In the genomic region with DNA sequence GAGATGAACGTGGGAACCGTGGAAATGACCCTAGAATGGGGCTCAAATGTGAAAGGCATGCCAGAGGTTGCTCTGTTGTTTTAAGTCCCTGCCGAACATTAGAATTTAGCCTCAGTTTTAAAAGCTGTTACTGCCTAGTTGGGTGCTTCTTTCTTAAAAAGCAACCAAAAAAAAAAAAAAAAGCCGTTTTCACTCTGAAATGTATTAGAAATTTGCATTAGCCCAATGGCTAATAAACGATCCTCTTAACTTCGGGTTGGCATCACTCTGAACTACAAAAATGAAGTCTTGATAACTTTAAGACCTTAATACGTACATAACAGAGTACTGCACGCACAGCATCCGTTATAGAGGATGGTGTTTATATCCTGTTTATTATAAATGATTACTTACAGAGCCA, we compare ENCODE assay signal across 9 mouse cellular contexts. TPM values are rescaled to one million over a fixed set of nuclear protein-coding genes. Genes with fewer than 3 reads are reported as not detected.
DNase-seq lines count a peak whose midpoint lies in the region; ATAC-seq and TF ChIP-seq lines count a peak whose summit lies in the region.
"Had no signal": no experiment of that assay in that cellular context is flagged by ENCODE, and none has a peak within 500 bp of the region (broad histone marks: within the 10 kb centered on the region; RNA-seq: fewer than 3 reads in every experiment).

No protein-coding gene starts in this region.

- TF ChIP-seq EP300 in heart, postnatal 0 days (IDR thresholded peaks at IDR 0.05; ENCODE audit: low read depth): no peak

- H3K27ac ChIP-seq in heart, postnatal 0 days (ENCODE audit: low read depth): peak overlapping the region; percentile 99
- H3K27ac ChIP-seq in hindbrain, embryonic 13.5 days: peak overlapping the region; percentile 99
- peak overlapping the region; percentile 99 for H3K27ac ChIP-seq in midbrain, embryonic 14.5 days (replicated peaks; ENCODE audit: low read depth, low read length)

- H3K4me2 ChIP-seq in heart, postnatal 0 days (ENCODE audit: low read depth, low read length): peak overlapping the region; percentile 82
- peak overlapping the region; percentile 69 for H3K4me2 ChIP-seq in hindbrain, embryonic 13.5 days
- peak overlapping the region; percentile 82 for H3K4me2 ChIP-seq in midbrain, embryonic 14.5 days (ENCODE audit: low read length)

- peaks cover 4% of the 10 kb centered on the region for H3K4me1 ChIP-seq in heart, postnatal 0 days (ENCODE audit: control insufficient read depth, insufficient read depth)
- peaks cover 21% of the 10 kb centered on the region for H3K4me1 ChIP-seq in G1E (ENCODE audit: insufficient read depth, low read depth, low read length)
- peaks cover 24% of the 10 kb centered on the region for H3K4me1 ChIP-seq in hindbrain, embryonic 13.5 days (replicated peaks)
- peaks cover 12% of the 10 kb centered on the region; the same call in 1 of the 2 replicates for H3K4me1 ChIP-seq in midbrain, embryonic 14.5 days (ENCODE audit: control insufficient read depth, insufficient read depth, low read length)

- H3K36me3 ChIP-seq in heart, postnatal 0 days (replicated peaks; ENCODE audit: control insufficient read depth, insufficient read depth, low read length): no peaks in the 10 kb centered on the region
- H3K36me3 ChIP-seq in G1E (replicated peaks): no peaks in the 10 kb centered on the region
- H3K36me3 ChIP-seq in hindbrain, embryonic 13.5 days: no peaks in the 10 kb centered on the region
- H3K36me3 ChIP-seq in midbrain, embryonic 14.5 days (ENCODE audit: control insufficient read depth, insufficient read depth, low read length): no peaks in the 10 kb centered on the region

- TF ChIP-seq CTCF in heart, postnatal 0 days (IDR thresholded peaks at IDR 0.05; ENCODE audit: low read depth): no peak
- no peak for TF ChIP-seq CTCF in G1E (IDR thresholded peaks at IDR 0.05; ENCODE audit: low read depth, low read length)

- peak overlapping the region; percentile 99 for H3K4me3 ChIP-seq in heart, postnatal 0 days (ENCODE audit: low read depth, low read length)
- peak overlapping the region; percentile 92 for H3K4me3 ChIP-seq in G1E (ENCODE audit: low read depth, low read length)
- peak overlapping the region; percentile 89 for H3K4me3 ChIP-seq in hindbrain, embryonic 13.5 days
- H3K4me3 ChIP-seq in midbrain, embryonic 14.5 days (replicated peaks; ENCODE audit: low read depth, low read length): peak overlapping the region; percentile 97

- no peaks in the 10 kb centered on the region for H3K9me3 ChIP-seq in heart, postnatal 0 days (replicated peaks; ENCODE audit: control insufficient read depth, low read length)
- peaks cover 4% of the 10 kb centered on the region; the same call in 1 of the 2 replicates for H3K9me3 ChIP-seq in G1E (replicated peaks)
- no peaks in the 10 kb centered on the region for H3K9me3 ChIP-seq in hindbrain, embryonic 13.5 days
- no peaks in the 10 kb centered on the region for H3K9me3 ChIP-seq in midbrain, embryonic 14.5 days (ENCODE audit: control insufficient read depth, low read length)

- 13% methylated on average over 9 of the region's 9 CpGs for WGBS in heart, postnatal 0 days
- WGBS in hindbrain, embryonic 13.5 days: 6% methylated on average over 9 of the region's 9 CpGs
- WGBS in midbrain, embryonic 14.5 days: 5% methylated on average over 9 of the region's 9 CpGs

- no peak for ATAC-seq in heart, postnatal 0 days (ENCODE audit: insufficient read depth, low read depth)
- no peak for ATAC-seq in G1E (ENCODE audit: extremely low read depth, insufficient number of reproducible peaks, low FRiP score, poor library complexity, severe bottlenecking)
- no peak for ATAC-seq in hindbrain, embryonic 13.5 days (ENCODE audit: low FRiP score)
- no peak for ATAC-seq in midbrain, embryonic 14.5 days (ENCODE audit: low FRiP score, low TSS enrichment)

- H3K27me3 ChIP-seq in heart, postnatal 0 days (ENCODE audit: control insufficient read depth, insufficient read depth, low read length): no peaks in the 10 kb centered on the region
- H3K27me3 ChIP-seq in G1E (ENCODE audit: insufficient read depth, low read length): no peaks in the 10 kb centered on the region
- no peaks in the 10 kb centered on the region for H3K27me3 ChIP-seq in hindbrain, embryonic 13.5 days
- H3K27me3 ChIP-seq in midbrain, embryonic 14.5 days (ENCODE audit: control insufficient read depth, insufficient read depth, low read length): no peaks in the 10 kb centered on the region

- intact Hi-C loops in left cerebral cortex, postnatal 4 days (cut with DNase I): no loop called here

- H3K9ac ChIP-seq in heart, postnatal 0 days (replicated peaks; ENCODE audit: low read depth, low read length): peak overlapping the region; percentile 96
- H3K9ac ChIP-seq in hindbrain, embryonic 13.5 days: peak overlapping the region; percentile 95
- peak overlapping the region; percentile 94 for H3K9ac ChIP-seq in midbrain, embryonic 14.5 days (replicated peaks; ENCODE audit: low read length)

- no peak for DNase-seq in heart, postnatal 0 days (ENCODE audit: low spot score)
- DNase-seq in heart, adult 9 months (ENCODE audit: low spot score in 2 of 2): no peak
- no peak for DNase-seq in G1E (ENCODE audit: low spot score)
- DNase-seq in midbrain, embryonic 14.5 days: no peak
- no peak for DNase-seq in left cerebral cortex, postnatal 4 days
- no peak for DNase-seq in cerebellum, adult 9-11 months
- no peak for DNase-seq in urinary bladder, adult 2 months (ENCODE audit: low spot score)

RNA-seq across cellular contexts. Expression of gene Elf2, which starts 1.7 kb away (rescaled TPM):
- 84.0 and 104 TPM in 2 replicates for total RNA-seq in heart, postnatal 0 days (2014; rRNA removed; ENCODE audit: low replicate concordance)
- 40.7 and 46.5 TPM in 2 replicates for polyA plus RNA-seq in heart, postnatal 0 days (2015; fragmentation: Nextera tagmentation; extraction: Ambion mirVana)
- total RNA-seq in G1E (2014; fragmentation: Nextera tagmentation) (67.8 and 73.6 TPM in 2 replicates), G1E (2017) (98.1 and 111 TPM in 2 replicates)
- polyA plus RNA-seq in G1E (2012): 38.1 and 52.6 TPM in 2 replicates
- polyA plus RNA-seq in hindbrain, embryonic 13.5 days (2015; fragmentation: Nextera tagmentation; extraction: Ambion mirVana): 47.1 TPM in 2 replicates
- 28.6 and 37.3 TPM in 2 replicates for polyA plus RNA-seq in midbrain, embryonic 14.5 days (2014; fragmentation: Nextera tagmentation; extraction: Ambion mirVana)
- 10 to 100 TPM; 37.1 to 42.6 TPM for total RNA-seq in left cerebral cortex, postnatal 4 days (2021)
- polyA plus RNA-seq in urinary bladder, adult 2 months (2012; rRNA removed): 52.0 and 53.9 TPM in 2 replicates

RNA-seq across cellular contexts. Expression of gene Mgarp, which starts 54.4 kb away (rescaled TPM):
- total RNA-seq in heart, postnatal 0 days (2014; rRNA removed; ENCODE audit: low replicate concordance): 3.4 and 3.7 TPM in 2 replicates
- polyA plus RNA-seq in heart, postnatal 0 days (2015; fragmentation: Nextera tagmentation; extraction: Ambion mirVana): 1.2 and 1.3 TPM in 2 replicates
- total RNA-seq in G1E (2014; fragmentation: Nextera tagmentation): 5.6 and 6.6 TPM in 2 replicates
- 20.3 and 24.7 TPM in 2 replicates for total RNA-seq in G1E (2017)
- polyA plus RNA-seq in G1E (2012): 14.4 and 16.8 TPM in 2 replicates
- 1.2 and 3.3 TPM in 2 replicates for polyA plus RNA-seq in hindbrain, embryonic 13.5 days (2015; fragmentation: Nextera tagmentation; extraction: Ambion mirVana)
- 2.6 and 4.6 TPM in 2 replicates for polyA plus RNA-seq in midbrain, embryonic 14.5 days (2014; fragmentation: Nextera tagmentation; extraction: Ambion mirVana)
- not detected for total RNA-seq in left cerebral cortex, postnatal 4 days (2021)
- 2.9 and 3.6 TPM in 2 replicates for polyA plus RNA-seq in urinary bladder, adult 2 months (2012; rRNA removed)
- total RNA-seq: hematopoietic stem cell, adult 5-6 weeks had no signal
